Mouse (Mus musculus) stomach, embryonic 14.5 days (tissue): Measurements from ENCODE around the gene Vmn1r210. TPM values are rescaled to one million over a fixed set of nuclear protein-coding genes. Genes with fewer than 3 reads are reported as not detected.
"Not testable (repeated sequence)": the region's sequence is repeated elsewhere in the genome, so short reads cannot be mapped to it uniquely, and the experiment has no call there.

ENCODE experiments used
- ATAC-seq: fragments of 200-750 bp; cut with Nextera tagmentation; 2 replicates; pipeline ENCODE4 v1.8.0; 2017; ENCODE audit warnings: low read depth, moderate TSS enrichment; ENCODE audit not compliant: insufficient number of reproducible peaks, insufficient read depth, low FRiP score
- H3K27ac ChIP-seq: fragments of 300-500 bp; sonication (generic); 2 replicates; pipeline ENCODE4 v1.5.1; 2014; ENCODE audit warnings: mild to moderate bottlenecking, low read length, moderate library complexity, mixed read lengths
- H3K27me3 ChIP-seq: fragments of 300-500 bp; sonication (generic); 2 replicates; pipeline ENCODE4 v1.6.1; 2014; ENCODE audit warnings: low read length, control low read depth, mixed read lengths; ENCODE audit not compliant: control insufficient read depth, insufficient read depth
- H3K36me3 ChIP-seq: fragments of 300-500 bp; sonication (generic); 2 replicates; pipeline ENCODE4 v1.6.1; 2014; ENCODE audit warnings: mild to moderate bottlenecking, control low read depth, low read length, moderate library complexity, mixed read lengths; ENCODE audit not compliant: control insufficient read depth, insufficient read depth
- H3K4me1 ChIP-seq: fragments of 300-500 bp; sonication (generic); 2 replicates; pipeline ENCODE4 v1.6.1; 2014; ENCODE audit warnings: low read length, control low read depth, mixed read lengths; ENCODE audit not compliant: control insufficient read depth, insufficient read depth
- H3K4me2 ChIP-seq: fragments of 300-500 bp; sonication (generic); replicated peaks from 2 replicates; pipeline ENCODE4 v1.6.1; 2014; ENCODE audit warnings: low read depth, low read length, control low read depth
- H3K4me3 ChIP-seq: fragments of 300-500 bp; sonication (generic); 2 replicates; pipeline ENCODE4 v1.5.1; 2014; ENCODE audit warnings: low read depth, low read length, control low read depth
- H3K9ac ChIP-seq: fragments of 300-500 bp; sonication (generic); replicated peaks from 2 replicates; pipeline ENCODE4 v1.6.1; 2014; ENCODE audit warnings: low read depth, mild to moderate bottlenecking, control low read depth, low read length, moderate library complexity, mixed read lengths
- H3K9me3 ChIP-seq: fragments of 300-500 bp; sonication (generic); 2 replicates; pipeline ENCODE4 v1.6.1; 2016; ENCODE audit warnings: low read depth, low read length, control low read depth; ENCODE audit not compliant: control insufficient read depth
- WGBS: fragments of 180-500 bp; shearing (Covaris S2); extraction: QIAGEN DNeasy Blood & Tissue Kit; methylation state at CpG from one replicate; pipeline ENCODE4 v1.1.7; 2014; 5-methylcytosine and 5-hydroxymethylcytosine counted together
- polyA plus RNA-seq: library from polyadenylated mRNA; unstranded; fragments of >200 nt; fragmentation: Nextera tagmentation; extraction: Ambion mirVana; gene quantifications from 2 replicates; pipeline ENCODE4 v1.2.1, GENCODE M21; 2014

The Vmn1r210 gene
- polyA plus RNA-seq, 1 experiment from 2014 or later: not detected

DNA sequence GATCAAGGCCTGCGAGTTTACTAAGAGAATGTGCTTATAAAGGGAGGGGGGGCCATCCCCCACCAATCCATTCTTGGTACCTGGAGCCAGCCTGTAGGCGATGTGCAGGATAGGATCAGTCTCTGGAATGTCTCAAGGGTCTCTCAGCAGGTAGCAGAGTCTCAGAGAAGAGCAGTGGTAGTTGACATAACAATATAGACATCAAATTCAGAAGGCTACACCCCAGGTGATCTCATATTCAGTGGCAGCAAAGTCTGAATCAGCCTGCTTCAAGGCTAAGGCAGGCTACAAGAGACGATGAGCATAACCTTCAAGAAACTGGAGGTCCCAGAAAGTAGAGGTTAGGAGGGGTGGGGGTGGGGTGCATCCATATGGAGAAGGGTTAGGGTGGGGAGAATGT lies 43.1 kb downstream of the Vmn1r210 start:
- H3K4me3 ChIP-seq, H3K4me2 ChIP-seq, ATAC-seq, H3K9ac ChIP-seq, H3K36me3 ChIP-seq, H3K4me1 ChIP-seq, H3K27ac ChIP-seq, H3K9me3 ChIP-seq, H3K27me3 ChIP-seq: not testable (repeated sequence)
- 74% methylated on average over 3 of the region's 3 CpGs for WGBS

DNA sequence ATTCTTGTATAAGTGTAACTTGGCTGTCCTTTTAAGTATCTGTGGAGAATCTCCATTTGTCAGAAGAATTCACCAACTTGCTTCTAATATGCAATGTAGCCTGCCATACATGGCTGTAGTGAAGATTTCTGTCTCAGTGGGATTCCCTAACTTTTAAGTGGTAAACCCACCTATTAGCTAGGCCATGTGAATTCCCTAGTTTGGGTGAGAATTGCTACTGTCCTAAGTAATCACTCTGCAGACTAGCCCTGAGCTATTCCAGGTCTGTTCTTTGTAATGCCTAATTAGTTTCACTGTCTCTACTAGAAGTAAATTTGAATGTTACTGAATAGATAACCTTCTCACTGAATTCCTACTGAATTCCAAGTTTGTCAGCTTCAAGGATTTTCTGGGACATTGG lies 47.0 kb downstream of the Vmn1r210 start:
- not testable (repeated sequence) for H3K27ac ChIP-seq, H3K27me3 ChIP-seq, H3K4me1 ChIP-seq, H3K36me3 ChIP-seq, H3K9me3 ChIP-seq, H3K4me3 ChIP-seq, H3K9ac ChIP-seq, ATAC-seq, H3K4me2 ChIP-seq

- H3K4me3 ChIP-seq, H3K27me3 ChIP-seq, H3K4me2 ChIP-seq, ATAC-seq, H3K9ac ChIP-seq, H3K9me3 ChIP-seq, H3K4me1 ChIP-seq, H3K27ac ChIP-seq, H3K36me3 ChIP-seq: not testable (repeated sequence)
- no CpG with 5 or more reads among the region's 7 CpGs for WGBS
Measured at GRCm38 (mm10) chr13:22777300-22777699, 53.8 kb downstream of the Vmn1r210 start, which contains the start of gene Vmn1r208. Gene Vmn1r208, minus strand, starts transcription at chr13:22777400.

Other genes starting within 250 kb of the Vmn1r210 start
- not detected in 2 replicates for gene Vmn1r205, start 238.3 kb downstream of the Vmn1r210 start, polyA plus RNA-seq
- gene Vmn1r206, start 207.1 kb downstream of the Vmn1r210 start, polyA plus RNA-seq: not detected in 2 replicates
- gene Vmn1r207-ps, start 101.7 kb downstream of the Vmn1r210 start, polyA plus RNA-seq: not detected in 2 replicates
- not detected in 2 replicates for gene Vmn1r208, start 53.9 kb downstream of the Vmn1r210 start, polyA plus RNA-seq
- gene Vmn1r209, start 21.7 kb downstream of the Vmn1r210 start, polyA plus RNA-seq: not detected in 2 replicates
- gene Vmn1r211, start 26.2 kb upstream of the Vmn1r210 start, polyA plus RNA-seq: not detected in 2 replicates
- gene Vmn1r212, start 52.9 kb upstream of the Vmn1r210 start, polyA plus RNA-seq: not detected in 2 replicates
- gene Vmn1r213, start 176.3 kb upstream of the Vmn1r210 start, polyA plus RNA-seq: not detected in 2 replicates
- gene Vmn1r214, start 199.1 kb upstream of the Vmn1r210 start, polyA plus RNA-seq: not detected in 2 replicates
- not detected in 2 replicates for gene Vmn1r215, start 236.7 kb upstream of the Vmn1r210 start, polyA plus RNA-seq